Mouse (Mus musculus): ENCODE data around the gene Pigv.
A peak's percentile ranks its signal among the peaks of the same experiment; 100 is the strongest.
"Not testable (repeated sequence)": the region's sequence is repeated elsewhere in the genome, so short reads cannot be mapped to it uniquely, and the experiment has no call there.

The Pigv gene

GRCm38 (mm10) chr4:133672845-133673647 is 599 bp upstream of the Pigv start:
- no peak for DNase-seq

- DNase-seq, result peak; percentile 86
These were observed 1.1 kb downstream of the Pigv start for GRCm38 (mm10) chr4:133671184-133671880.

GRCm38 (mm10) chr4:133669652-133670210 is 2.7 kb downstream of the Pigv start:
- DNase-seq, result no peak

- no peak for DNase-seq
These were observed 3.9 kb downstream of the Pigv start for GRCm38 (mm10) chr4:133668537-133668936.

GRCm38 (mm10) chr4:133666199-133666598 is 6.2 kb downstream of the Pigv start:
- DNase-seq, result no peak

GRCm38 (mm10) chr4:133665118-133665517 is 7.3 kb downstream of the Pigv start:
- no peak for DNase-seq

GRCm38 (mm10) chr4:133662945-133663344 is 9.5 kb downstream of the Pigv start:
- no peak for DNase-seq

GRCm38 (mm10) chr4:133662421-133662820 is 10.0 kb downstream of the Pigv start:
- DNase-seq, result no peak

GRCm38 (mm10) chr4:133660193-133661155 is 12.0 kb downstream of the Pigv start:
- DNase-seq, result peak; percentile 97

GRCm38 (mm10) chr4:133659497-133660192 is 12.8 kb downstream of the Pigv start:
- DNase-seq, result no peak

GRCm38 (mm10) chr4:133658729-133659128 is 13.7 kb downstream of the Pigv start:
- DNase-seq, result no peak

- no peak for DNase-seq
These were observed 14.5 kb downstream of the Pigv start for GRCm38 (mm10) chr4:133657829-133658458.

- DNase-seq, result no peak
These were observed 15.4 kb downstream of the Pigv start for GRCm38 (mm10) chr4:133656997-133657396.

- no peak for DNase-seq
These were observed 16.2 kb downstream of the Pigv start for GRCm38 (mm10) chr4:133656294-133656693.

- not testable (repeated sequence) for DNase-seq
These were observed 18.4 kb downstream of the Pigv start for GRCm38 (mm10) chr4:133654070-133654469.

- no peak for DNase-seq
These were observed 19.7 kb downstream of the Pigv start for GRCm38 (mm10) chr4:133652746-133653145.

- DNase-seq, result no peak
These were observed 20.5 kb downstream of the Pigv start for GRCm38 (mm10) chr4:133651986-133652385.

- no peak for DNase-seq
These were observed 21.0 kb downstream of the Pigv start for GRCm38 (mm10) chr4:133651445-133651844.

GRCm38 (mm10) chr4:133649989-133650699 is 22.3 kb downstream of the Pigv start, which contains the start of gene Zdhhc18:
Gene Zdhhc18, minus strand, starts transcription at chr4:133650154.
- peak; percentile 74 for DNase-seq

- DNase-seq, result not testable (repeated sequence)
These were observed 23.0 kb downstream of the Pigv start for GRCm38 (mm10) chr4:133649464-133649863.

GRCm38 (mm10) chr4:133645680-133646079 is 26.8 kb downstream of the Pigv start:
- no peak for DNase-seq

Measured in cerebellum, adult 8-10 months (tissue).